Mouse (Mus musculus) liver, embryonic 14.5 days (tissue): ENCODE measurements at regions not wholly inside any gene's neighbourhood (a gene's known extent, or its start where the extent isn't known, plus 50 kb on each side); places are given as distances from the start of the nearest gene placed in this dataset.

Experiments
- ATAC-seq: fragments of 200-750 bp; cut with Nextera tagmentation; 2 replicates; pipeline ENCODE4 v1.8.0; 2017; ENCODE audit warnings: moderate number of reproducible peaks, mild to moderate bottlenecking, moderate library complexity; ENCODE audit not compliant: insufficient read depth
- DNase-seq, 3 experiments: peaks; one replicate each; pipeline ENCODE4 v3.0.0-alpha.2; 2012 to 2013; ENCODE audit warnings: low read depth in 3 of 3, low spot score in 3 of 3
- H3K27ac ChIP-seq: fragments of 300-500 bp; sonication (generic); 2 replicates; pipeline ENCODE4 v1.5.1; 2014; ENCODE audit warnings: moderate library complexity, mild to moderate bottlenecking, control low read depth, inconsistent platforms
- H3K27me3 ChIP-seq: fragments of 300-500 bp; sonication (generic); 2 replicates; pipeline ENCODE4 v1.6.1; 2014; ENCODE audit warnings: mild to moderate bottlenecking, low read length, moderate library complexity; ENCODE audit not compliant: control insufficient read depth, insufficient read depth
- H3K36me3 ChIP-seq: fragments of 300-500 bp; sonication (generic); replicated peaks from 2 replicates; pipeline ENCODE4 v1.6.1; 2014; ENCODE audit warnings: low read depth; ENCODE audit not compliant: control insufficient read depth, insufficient read depth
- H3K4me1 ChIP-seq, 2 experiments: fragments of 200-500 bp in 1 of 2; fragments of 300-500 bp in 1 of 2; sonication (generic) in 1 of 2; replicated peaks; 2 replicates each; pipeline ENCODE4 v1.6.1; 2012 to 2014; ENCODE audit warnings: antibody characterized with exemption in 1 of 2, inconsistent platforms in 1 of 2, low read length in 1 of 2; ENCODE audit not compliant: control insufficient read depth in 2 of 2, insufficient read depth in 2 of 2
- H3K4me2 ChIP-seq: fragments of 300-500 bp; sonication (generic); 2 replicates; pipeline ENCODE4 v1.6.1; 2014; ENCODE audit warnings: low read depth, mild to moderate bottlenecking, control low read depth, moderate library complexity
- H3K4me3 ChIP-seq, 2 experiments: fragments of 200-500 bp in 1 of 2; fragments of 300-500 bp in 1 of 2; sonication (generic) in 1 of 2; 2 replicates each; pipeline ENCODE4 v1.5.1; 2012 to 2014; ENCODE audit warnings: low read depth in 2 of 2, low read length in 2 of 2, mild to moderate bottlenecking in 2 of 2, control low read depth in 1 of 2, inconsistent platforms in 1 of 2, moderate library complexity in 1 of 2; ENCODE audit not compliant: insufficient read depth in 1 of 2
- H3K9ac ChIP-seq: fragments of 300-500 bp; sonication (generic); replicated peaks from 2 replicates; pipeline ENCODE4 v1.6.1; 2014; ENCODE audit warnings: mild to moderate bottlenecking, control low read depth, moderate library complexity
- H3K9me3 ChIP-seq: fragments of 300-500 bp; sonication (generic); 2 replicates; pipeline ENCODE4 v1.6.1; 2016; ENCODE audit warnings: low read length, mixed read lengths; ENCODE audit not compliant: control insufficient read depth
- CTCF ChIP-seq: IDR thresholded peaks from 2 replicates; pipeline ENCODE4 v1.5.1; 2016; ENCODE audit warnings: antibody characterized with exemption, low read depth, control low read depth
- EP300 ChIP-seq: IDR thresholded peaks from 2 replicates; pipeline ENCODE4 v1.6.1; 2016; ENCODE audit warnings: antibody characterized with exemption, low read depth
- WGBS: fragments of 180-500 bp; shearing (Covaris S2); extraction: QIAGEN DNeasy Blood & Tissue Kit; methylation state at CpG from one replicate; pipeline ENCODE4 v1.1.7; 2014; ENCODE audit not compliant: insufficient replicate concordance; 5-methylcytosine and 5-hydroxymethylcytosine counted together

DNA sequence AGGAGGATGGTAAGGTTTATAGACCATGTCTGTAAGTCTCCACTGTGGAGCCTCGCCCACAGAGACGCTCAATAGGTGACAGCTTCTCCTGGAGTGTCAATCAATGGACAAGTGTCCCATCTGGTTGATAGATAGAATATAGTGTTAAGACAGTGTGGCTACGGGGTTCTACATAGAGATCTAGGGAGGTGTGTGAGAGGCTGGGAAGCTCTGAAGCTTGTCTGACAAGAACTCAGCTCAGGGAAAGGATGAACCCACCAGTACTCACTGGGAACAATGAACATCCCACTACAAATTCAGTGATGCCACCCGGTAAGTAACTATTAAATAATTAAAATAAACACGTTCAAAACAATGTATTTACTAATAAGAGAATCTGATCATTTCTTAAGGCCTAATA lies 349.7 kb downstream of the Nup35 start:
- no peak for TF ChIP-seq EP300
- no peak for TF ChIP-seq CTCF
- no peak overlapping the region for H3K27ac ChIP-seq
- no peaks in the 10 kb centered on the region for H3K4me1 ChIP-seq
- no peak overlapping the region for H3K4me2 ChIP-seq
- ATAC-seq, result no peak
- no peaks in the 10 kb centered on the region for H3K36me3 ChIP-seq
- H3K4me3 ChIP-seq, result no peak overlapping the region
- no peaks in the 10 kb centered on the region for H3K9me3 ChIP-seq
- no peak for DNase-seq
- H3K27me3 ChIP-seq, result no peaks in the 10 kb centered on the region
- no peak overlapping the region for H3K9ac ChIP-seq
- WGBS, result 51% methylated on average over 5 of the region's 5 CpGs

GRCm38 (mm10) chr2:80967260-80967659 lies 350.2 kb downstream of the Nup35 start:
- no peaks in the 10 kb centered on the region for H3K4me1 ChIP-seq
- H3K4me2 ChIP-seq, result no peak overlapping the region
- no peak overlapping the region for H3K9ac ChIP-seq
- DNase-seq, result no peak
- TF ChIP-seq EP300, result no peak
- TF ChIP-seq CTCF, result no peak
- no peaks in the 10 kb centered on the region for H3K36me3 ChIP-seq
- H3K27ac ChIP-seq, result no peak overlapping the region
- no peak for ATAC-seq
- 69% methylated on average over 11 of the region's 11 CpGs for WGBS
- H3K4me3 ChIP-seq, result no peak overlapping the region
- no peaks in the 10 kb centered on the region for H3K9me3 ChIP-seq
- no peaks in the 10 kb centered on the region for H3K27me3 ChIP-seq

DNA sequence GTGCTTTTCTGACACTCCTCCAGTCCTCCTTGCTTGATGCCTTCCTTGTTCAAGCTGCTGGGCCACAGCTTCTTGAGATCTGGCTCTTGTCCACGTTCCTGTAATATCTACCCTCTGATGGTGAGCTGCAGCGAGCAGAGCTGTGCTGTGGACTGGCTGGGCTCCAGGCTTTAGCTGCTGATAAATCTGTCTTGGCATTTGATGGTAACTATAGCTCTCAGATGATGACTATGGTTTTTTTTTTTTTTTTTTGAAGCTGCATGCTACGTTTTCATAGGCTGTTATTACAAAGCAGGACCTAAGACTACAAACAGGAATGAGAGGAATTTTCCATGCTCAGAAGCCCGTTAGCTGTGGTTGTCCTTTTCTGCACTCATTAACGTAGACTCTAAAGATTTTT lies 352.3 kb downstream of the Nup35 start:
- DNase-seq (no peak), ATAC-seq (no peak)
- H3K9ac ChIP-seq, result no peak overlapping the region
- no peaks in the 10 kb centered on the region for H3K4me1 ChIP-seq
- H3K27me3 ChIP-seq, result no peaks in the 10 kb centered on the region
- no peak overlapping the region for H3K4me3 ChIP-seq
- H3K4me2 ChIP-seq, result no peak overlapping the region
- no peak for TF ChIP-seq EP300
- no peak for TF ChIP-seq CTCF
- H3K36me3 ChIP-seq, result no peaks in the 10 kb centered on the region
- 42% methylated on average over 5 of the region's 5 CpGs for WGBS
- no peaks in the 10 kb centered on the region for H3K9me3 ChIP-seq
- H3K27ac ChIP-seq, result no peak overlapping the region

DNA sequence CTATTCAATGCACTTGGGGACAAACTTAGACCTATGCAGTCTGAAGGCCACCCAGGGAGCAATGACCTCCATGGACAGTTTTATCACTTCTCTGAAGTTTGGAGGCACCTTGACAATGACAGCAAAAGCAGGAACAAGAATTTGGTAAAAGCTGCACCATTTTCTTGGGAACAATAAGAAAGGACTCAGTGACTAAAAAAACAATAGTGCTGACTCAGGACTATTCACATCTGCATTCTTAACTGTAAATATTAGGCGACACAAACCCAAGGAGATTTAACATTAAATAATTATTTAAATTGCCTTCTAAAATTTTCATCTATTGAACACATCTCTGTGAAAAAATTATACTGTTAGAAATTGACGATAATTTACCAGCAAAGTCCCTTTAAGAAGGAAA lies 356.2 kb downstream of the Nup35 start:
- Histone ChIP-seq H3K4me1 (no peaks in the 10 kb centered on the region), H3K9me3 (no peaks in the 10 kb centered on the region), H3K4me2 (no peak overlapping the region), H3K27me3 (no peaks in the 10 kb centered on the region), H3K4me3 (no peak overlapping the region), H3K27ac (no peak overlapping the region), H3K36me3 (no peaks in the 10 kb centered on the region), H3K9ac (no peak overlapping the region)
- 61% methylated on average over 2 of the region's 2 CpGs for WGBS
- DNase-seq (no peak), ATAC-seq (no peak)
- TF ChIP-seq EP300 (no peak), CTCF (no peak)

GRCm38 (mm10) chr2:80998296-80998695 lies 381.3 kb downstream of the Nup35 start:
- no peak overlapping the region for H3K27ac ChIP-seq
- TF ChIP-seq CTCF (no peak), EP300 (no peak)
- no peak overlapping the region for H3K4me3 ChIP-seq
- 38% methylated on average over 1 of the region's 1 CpGs for WGBS
- no peaks in the 10 kb centered on the region for H3K27me3 ChIP-seq
- no peaks in the 10 kb centered on the region for H3K4me1 ChIP-seq
- DNase-seq, result no peak
- no peak overlapping the region for H3K9ac ChIP-seq
- no peak overlapping the region for H3K4me2 ChIP-seq
- H3K36me3 ChIP-seq, result no peaks in the 10 kb centered on the region
- no peaks in the 10 kb centered on the region for H3K9me3 ChIP-seq
- ATAC-seq, result no peak
